Mouse (Mus musculus) thymus, adult 2 months (tissue): ENCODE results near the gene Rreb1. TPM values are rescaled to one million over a fixed set of nuclear protein-coding genes. Genes with fewer than 3 reads are reported as not detected.

Source experiments
- DNase-seq: peaks from one replicate; pipeline ENCODE4 v3.0.0; 2021
- H3K27ac ChIP-seq: fragments of 200-500 bp; 2 replicates; pipeline ENCODE4 v1.5.1; 2012; ENCODE audit warnings: low read length, control low read depth; ENCODE audit not compliant: control insufficient read depth, insufficient read depth
- H3K27me3 ChIP-seq: fragments of 200-500 bp; 2 replicates; pipeline ENCODE4 v1.6.1; 2012; ENCODE audit warnings: mild to moderate bottlenecking, low read length, moderate library complexity, mixed read lengths; ENCODE audit not compliant: control insufficient read depth, insufficient read depth
- H3K36me3 ChIP-seq: fragments of 200-500 bp; 2 replicates; pipeline ENCODE4 v1.6.1; 2012; ENCODE audit warnings: mild to moderate bottlenecking, low read length, moderate library complexity; ENCODE audit not compliant: control insufficient read depth, insufficient read depth
- H3K4me1 ChIP-seq: fragments of 200-500 bp; replicated peaks from 2 replicates; pipeline ENCODE4 v1.6.1; 2012; ENCODE audit warnings: low read length; ENCODE audit not compliant: control insufficient read depth, insufficient read depth
- H3K4me3 ChIP-seq: fragments of 200-500 bp; 2 replicates; pipeline ENCODE4 v1.5.1; 2012; ENCODE audit warnings: mild to moderate bottlenecking, low read length, control low read depth, moderate library complexity; ENCODE audit not compliant: control insufficient read depth, insufficient read depth
- CTCF ChIP-seq: fragments of 200-500 bp; IDR thresholded peaks from 2 replicates; pipeline ENCODE4 v1.5.1; 2012; ENCODE audit warnings: mild to moderate bottlenecking, control low read depth, low read length, moderate library complexity, borderline replicate concordance; ENCODE audit not compliant: control insufficient read depth, poor library complexity, insufficient read depth; ENCODE audit errors: extremely low read depth
- POLR2A ChIP-seq: fragments of 200-500 bp; IDR thresholded peaks from 2 replicates; pipeline ENCODE4 v1.6.1; 2012; ENCODE audit warnings: mild to moderate bottlenecking, low read length, control low read depth, moderate library complexity; ENCODE audit not compliant: control insufficient read depth, poor library complexity, insufficient read depth; ENCODE audit errors: extremely low read depth
- WGBS: fragments of 180-500 bp; shearing (Covaris S2); methylation state at CpG from one replicate; pipeline ENCODE4 v1.1.7; 2018; 5-methylcytosine and 5-hydroxymethylcytosine counted together
- polyA plus RNA-seq: library from polyadenylated mRNA; depleted of rRNA; stranded (reverse); fragments of >200 nt; gene quantifications from 2 replicates; pipeline ENCODE4 v1.2.3, GENCODE M21; 2012

Gene Rreb1
- polyA plus RNA-seq, 1 experiment = 37.5 TPM

DNA sequence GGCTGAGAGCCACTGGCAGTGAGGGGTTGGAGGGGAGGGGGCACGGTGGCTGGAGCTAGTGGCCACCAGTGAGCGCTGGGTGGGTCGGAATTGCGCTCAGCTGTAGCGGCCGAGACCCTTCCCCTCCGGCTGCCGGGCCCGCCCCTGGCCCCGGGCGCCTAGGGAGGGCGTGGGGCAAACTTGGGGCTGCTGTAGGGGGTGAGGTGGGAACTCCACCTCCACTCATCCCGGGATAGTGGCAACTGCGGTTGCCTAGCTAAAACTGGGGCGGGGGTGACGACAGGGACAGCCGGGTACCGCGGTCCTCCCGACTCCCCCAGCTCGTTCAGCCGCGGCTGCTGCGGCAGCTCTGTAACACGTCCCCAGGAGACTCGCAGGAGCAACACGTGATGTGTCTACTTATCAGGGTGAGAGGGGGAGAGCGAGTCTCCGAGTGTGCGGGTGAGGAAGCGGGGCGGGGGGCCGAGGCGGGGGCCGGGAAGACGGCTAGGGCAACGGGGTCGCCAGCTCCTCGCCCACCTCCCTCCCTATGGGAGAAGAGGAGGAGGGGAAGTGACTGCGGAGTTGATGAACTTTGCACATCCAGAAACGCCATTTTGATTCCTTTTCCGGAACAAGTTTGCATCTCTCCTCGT, 47.6 kb downstream of the Rreb1 start:
- TF ChIP-seq CTCF (no peak), POLR2A (peak; percentile 52; the same call in 1 of the 2 replicates)
- 1% methylated on average over 43 of the region's 43 CpGs for WGBS
- H3K27ac ChIP-seq = peak overlapping the region; percentile 77

DNA sequence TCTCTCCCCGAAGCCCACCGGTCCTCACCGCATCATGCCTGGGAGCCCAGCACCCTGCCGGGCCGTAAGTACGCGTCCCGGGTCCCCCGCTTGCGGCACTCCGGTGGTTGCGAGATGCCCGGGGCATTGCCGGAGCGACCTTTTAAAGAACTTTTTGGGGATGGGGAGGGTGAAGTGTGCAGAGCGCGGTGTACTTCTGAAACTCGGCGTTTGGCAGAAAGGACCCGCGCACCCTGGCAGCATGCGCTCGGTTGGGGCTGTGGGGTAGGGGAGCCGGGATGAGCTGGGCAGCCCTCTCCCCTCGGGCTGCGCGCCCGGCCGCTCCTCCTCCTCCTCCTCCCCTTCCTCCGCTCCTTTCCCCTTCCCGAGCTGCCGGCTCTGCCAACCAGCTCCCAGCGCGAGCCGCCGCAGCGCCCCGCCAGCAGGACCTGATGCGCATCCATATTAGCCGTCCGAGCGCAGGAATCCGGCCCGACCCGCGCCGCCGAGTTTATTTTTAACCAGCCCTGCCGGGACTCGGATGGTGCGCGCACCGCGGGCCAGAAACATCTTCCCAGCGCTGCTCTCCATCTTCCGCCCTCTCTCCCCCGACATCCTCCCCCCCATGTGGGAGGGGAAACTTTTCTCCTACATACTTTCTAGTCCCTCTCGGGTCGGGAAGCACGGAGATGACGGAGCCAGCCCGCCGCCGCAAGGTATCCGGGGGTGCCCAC, 48.2 kb downstream of the Rreb1 start:
- H3K27me3 ChIP-seq = no peaks in the 10 kb centered on the region
- TF ChIP-seq POLR2A (peak; percentile 0; the same call in 1 of the 2 replicates), CTCF (no peak)
- peak overlapping the region; percentile 91 for H3K4me3 ChIP-seq
- peak; percentile 73 for DNase-seq
- no peaks in the 10 kb centered on the region for H3K36me3 ChIP-seq
- WGBS = under 1% methylated on average over 65 of the region's 65 CpGs
- H3K4me1 ChIP-seq = peaks cover 21% of the 10 kb centered on the region
- peak overlapping the region; percentile 77 for H3K27ac ChIP-seq

More for the DNA sequence above, 47.6 kb downstream of the Rreb1 start:
- no peaks in the 10 kb centered on the region for H3K36me3 ChIP-seq
- H3K4me1 ChIP-seq = peaks cover 20% of the 10 kb centered on the region
- peak overlapping the region; percentile 91 for H3K4me3 ChIP-seq
- H3K27me3 ChIP-seq = no peaks in the 10 kb centered on the region
- peak; percentile 75 for DNase-seq

DNA sequence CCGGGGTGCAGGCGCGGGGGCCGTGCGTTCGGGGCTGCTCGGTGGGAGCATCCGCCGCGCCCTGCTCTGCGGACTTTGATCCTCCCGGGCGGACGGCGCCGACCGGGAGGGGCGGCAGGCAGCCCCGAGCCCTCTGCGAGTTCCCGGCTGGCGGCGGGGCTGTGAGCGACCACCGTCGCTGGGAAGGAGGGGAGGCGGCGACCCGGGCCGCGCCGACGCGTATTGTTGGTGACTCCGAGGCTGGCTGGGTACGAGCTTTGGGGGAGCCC, 48.7 kb downstream of the Rreb1 start:
- Histone ChIP-seq H3K27ac (peak overlapping the region; percentile 77), H3K36me3 (no peaks in the 10 kb centered on the region), H3K4me1 (peaks cover 22% of the 10 kb centered on the region), H3K4me3 (peak overlapping the region; percentile 91), H3K27me3 (no peaks in the 10 kb centered on the region)
- TF ChIP-seq CTCF = no peak
- TF ChIP-seq POLR2A = no peak; the same call in 1 of the 2 replicates
- peak; percentile 83 for DNase-seq
- WGBS = under 1% methylated on average over 34 of the region's 36 CpGs

DNA sequence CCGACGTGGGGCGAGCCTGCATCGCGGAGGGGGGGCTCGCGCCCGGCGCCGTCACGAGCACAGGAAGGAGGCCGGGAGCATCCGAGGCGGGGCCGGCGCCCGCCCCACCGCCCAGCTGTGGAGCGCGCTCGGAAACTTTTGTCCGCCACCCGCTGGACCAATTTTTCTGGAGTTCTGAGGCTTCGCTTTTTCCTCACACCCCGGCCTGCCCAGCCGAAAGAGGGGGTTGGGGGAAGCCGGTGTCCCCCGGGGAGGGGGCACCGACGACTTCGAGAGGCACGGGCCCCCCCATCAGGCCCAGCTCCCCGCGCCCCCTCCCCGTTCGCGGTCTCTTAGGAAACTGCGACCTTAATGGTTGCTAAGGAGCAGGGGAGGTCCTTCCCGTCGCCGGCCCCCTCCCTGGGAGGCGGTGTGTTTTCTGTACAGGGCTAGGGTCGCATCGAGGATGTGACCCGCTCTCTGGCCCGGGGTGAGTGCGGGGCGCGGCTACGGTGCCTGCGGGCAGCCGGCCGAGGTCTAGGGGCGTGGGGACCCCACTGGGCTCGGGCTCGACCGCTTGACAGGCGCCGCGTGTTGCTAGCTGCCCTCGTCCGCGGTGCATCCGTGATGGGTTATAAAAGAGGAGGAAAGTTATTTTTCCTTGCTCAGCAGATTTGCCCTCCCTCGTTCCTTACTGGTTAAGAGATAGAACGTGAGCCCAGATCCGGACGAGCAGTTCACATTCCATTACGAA, 49.2 kb downstream of the Rreb1 start:
- DNase-seq = peak; percentile 70
- peak overlapping the region; percentile 77 for H3K27ac ChIP-seq
- TF ChIP-seq POLR2A = peak; percentile 39; the same call in 1 of the 2 replicates
- TF ChIP-seq CTCF = peak; percentile 21; the same call in 1 of the 2 replicates
- H3K4me1 ChIP-seq = peaks cover 27% of the 10 kb centered on the region
- no peaks in the 10 kb centered on the region for H3K36me3 ChIP-seq
- H3K4me3 ChIP-seq = peak overlapping the region; percentile 91
- H3K27me3 ChIP-seq = no peaks in the 10 kb centered on the region
- WGBS = under 1% methylated on average over 69 of the region's 69 CpGs

DNA sequence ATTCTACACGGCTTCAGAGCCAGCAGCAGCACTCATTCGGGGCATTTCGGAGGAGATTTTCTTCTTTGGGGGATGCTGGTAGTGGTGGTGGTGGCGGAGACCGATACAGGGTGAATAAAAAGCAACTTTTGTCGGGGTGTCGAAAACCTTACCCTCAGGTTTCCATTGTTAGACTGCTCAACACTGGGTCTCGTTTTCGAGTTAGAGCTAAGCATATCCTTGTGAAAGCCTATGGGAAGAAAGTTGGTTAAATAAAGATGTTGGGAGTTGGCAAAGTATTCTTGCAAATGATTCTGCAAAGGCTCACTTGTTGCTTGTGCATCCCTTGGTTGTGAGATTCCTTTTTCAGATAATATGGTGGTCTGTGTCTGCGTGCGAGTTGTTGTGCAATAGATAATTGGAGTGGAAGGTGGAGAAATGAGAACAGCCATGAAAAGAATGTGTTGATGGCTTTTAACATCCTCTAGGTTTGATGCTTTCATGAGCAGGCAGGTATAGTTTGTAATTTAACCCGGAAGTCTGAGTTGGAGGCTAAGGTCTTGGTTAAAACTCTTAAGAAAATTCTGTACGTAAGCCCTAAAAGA, 49.9 kb downstream of the Rreb1 start:
- 21% methylated on average over 13 of the region's 13 CpGs for WGBS
- TF ChIP-seq POLR2A = no peak
- TF ChIP-seq CTCF = no peak
- peak overlapping the region; percentile 36; the same call in 1 of the 2 replicates for H3K27ac ChIP-seq
- H3K4me3 ChIP-seq = peak overlapping the region; percentile 91
- no peaks in the 10 kb centered on the region for H3K27me3 ChIP-seq
- no peak for DNase-seq
- H3K36me3 ChIP-seq = no peaks in the 10 kb centered on the region
- peaks cover 33% of the 10 kb centered on the region for H3K4me1 ChIP-seq

DNA sequence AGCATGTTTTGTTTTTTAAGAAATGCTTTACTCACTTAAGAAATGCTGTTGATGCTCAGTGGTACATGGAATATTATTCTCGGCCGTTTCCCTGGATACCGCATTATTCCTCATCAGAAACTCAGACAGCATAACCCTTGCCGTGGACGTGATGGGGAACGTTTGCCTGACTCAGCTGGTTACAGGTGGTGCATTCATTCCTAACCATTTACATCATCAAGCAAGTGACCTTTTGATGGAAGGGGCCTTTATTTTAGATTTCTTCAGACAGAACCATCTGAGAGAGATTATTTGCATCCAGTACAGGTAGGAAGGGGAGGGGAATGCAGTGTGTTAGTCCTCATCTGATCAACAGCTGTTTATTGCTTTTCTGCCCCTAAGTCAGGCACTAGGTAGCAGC, 50.7 kb downstream of the Rreb1 start:
- peaks cover 39% of the 10 kb centered on the region for H3K4me1 ChIP-seq
- no peaks in the 10 kb centered on the region for H3K27me3 ChIP-seq
- 95% methylated on average over 6 of the region's 6 CpGs for WGBS
- no peak overlapping the region for H3K4me3 ChIP-seq
- no peak for TF ChIP-seq POLR2A
- no peak for TF ChIP-seq CTCF
- no peaks in the 10 kb centered on the region for H3K36me3 ChIP-seq
- DNase-seq = no peak
- H3K27ac ChIP-seq = no peak overlapping the region
